Comparison of ENCODE assay signal across 25 mouse cellular contexts in the genomic region with DNA sequence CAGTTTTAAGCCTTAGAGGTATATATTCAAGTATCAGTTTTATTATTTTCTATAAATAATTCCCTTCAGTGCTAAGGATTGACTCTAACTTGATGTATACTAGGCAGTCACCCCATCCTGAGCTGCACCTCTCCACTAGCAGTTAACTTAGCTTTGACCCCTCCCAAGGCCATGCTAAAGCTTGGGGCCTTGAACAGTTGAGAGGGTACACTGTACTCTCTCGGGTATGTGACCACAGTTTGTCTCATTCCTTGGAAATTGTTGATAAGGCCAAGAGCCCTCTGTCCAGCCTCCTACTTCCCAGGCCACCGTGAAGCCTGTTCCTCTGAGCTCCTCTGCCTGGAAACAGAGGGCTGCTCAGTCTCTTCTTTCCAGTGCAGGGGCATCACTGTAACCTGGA.
DNase-seq lines count a peak whose midpoint lies in the region; ATAC-seq lines count a peak whose summit lies in the region.
"Had no signal": no experiment of that assay in that cellular context is flagged by ENCODE, and none has a peak within 500 bp of the region (broad histone marks: within the 10 kb centered on the region; RNA-seq: fewer than 3 reads in every experiment).

No protein-coding gene starts in this region.

- no peaks in the 10 kb centered on the region for H3K9me3 ChIP-seq in heart, embryonic 11.5 days (replicated peaks; ENCODE audit: control insufficient read depth, low read length)
- no peaks in the 10 kb centered on the region for H3K9me3 ChIP-seq in heart, embryonic 14.5 days (ENCODE audit: control insufficient read depth, low read length)
- H3K9me3 ChIP-seq in midbrain, embryonic 11.5 days (ENCODE audit: control insufficient read depth, low read length), result no peaks in the 10 kb centered on the region
- H3K9me3 ChIP-seq in midbrain, embryonic 13.5 days, result no peaks in the 10 kb centered on the region
- H3K9me3 ChIP-seq: embryonic facial prominence, embryonic 12.5 days; embryonic facial prominence, embryonic 15.5 days; hindbrain, embryonic 10.5 days; hindbrain, embryonic 13.5 days; intestine, embryonic 15.5 days had no signal

- peak overlapping the region; percentile 41; the same call in 1 of the 2 replicates for H3K27ac ChIP-seq in heart, embryonic 11.5 days (ENCODE audit: low read depth, low read length)
- 0 out of 4 replicates have a peak overlapping the region, but pooled peaks have one; percentile 9 to 42 for H3K27ac ChIP-seq in heart, embryonic 14.5 days (replicated peaks in 1 of 2; ENCODE audit: control insufficient read depth in 1 of 2, insufficient read depth in 1 of 2, low read depth in 2 of 2, low read length in 2 of 2)
- no peak overlapping the region for H3K27ac ChIP-seq in midbrain, embryonic 11.5 days (ENCODE audit: low read depth, low read length)
- H3K27ac ChIP-seq in midbrain, embryonic 13.5 days, result no peak overlapping the region
- H3K27ac ChIP-seq: embryonic facial prominence, embryonic 12.5 days; embryonic facial prominence, embryonic 15.5 days; gastrocnemius, adult 2 months; hindbrain, embryonic 10.5 days; hindbrain, embryonic 13.5 days; intestine, embryonic 15.5 days had no signal

- ATAC-seq in heart, embryonic 11.5 days (replicated peaks; ENCODE audit: insufficient number of reproducible peaks, low FRiP score, low TSS enrichment), result 0 out of 2 replicates have a peak, but pooled peaks have one; percentile 22
- no peak for ATAC-seq in heart, embryonic 14.5 days (ENCODE audit: insufficient number of reproducible peaks, insufficient read depth, low FRiP score, low read depth)
- no peak for ATAC-seq in midbrain, embryonic 11.5 days (ENCODE audit: low FRiP score)
- ATAC-seq in midbrain, embryonic 13.5 days, result no peak
- ATAC-seq: CD4-positive, CD25-positive, alpha-beta regulatory T cell, adult 4 months; forebrain, embryonic 14.5 days; forebrain, postnatal 0 days; hindbrain, embryonic 16.5 days; intestine, embryonic 15.5 days had no signal

- H3K36me3 ChIP-seq in heart, embryonic 11.5 days (ENCODE audit: control insufficient read depth, insufficient read depth, low read length), result peaks cover 4% of the 10 kb centered on the region; the same call in 1 of the 2 replicates
- peaks cover 11% of the 10 kb centered on the region; the same call in 1 of the 2 replicates for H3K36me3 ChIP-seq in heart, embryonic 14.5 days (ENCODE audit: control insufficient read depth, insufficient read depth, low read length)
- H3K36me3 ChIP-seq in midbrain, embryonic 11.5 days (ENCODE audit: control insufficient read depth, insufficient read depth, low read length), result peaks cover 2% of the 10 kb centered on the region; the same call in 1 of the 2 replicates
- 0 out of 2 replicates have a peak, but pooled peaks cover 5% of the 10 kb centered on the region for H3K36me3 ChIP-seq in midbrain, embryonic 13.5 days
- H3K36me3 ChIP-seq: intestine, embryonic 15.5 days had no signal

- DNase-seq in heart, postnatal 14 days, result no peak
- DNase-seq in heart, adult 9 months (ENCODE audit: low spot score in 2 of 2), result no peak
- DNase-seq in midbrain, embryonic 11.5 days (ENCODE audit: low spot score, missing footprints), result peak; percentile 74
- DNase-seq: adrenal gland, adult 2 months; adrenal gland, postnatal 14 days; cerebellum, adult 11 months; cerebellum, adult 2 months; cerebellum, adult 9-11 months; cerebellum, postnatal 25 days; forebrain, postnatal 0 days; gastrocnemius, adult 2 months; gastrocnemius, postnatal 14 days; kidney, adult 11 months; kidney, adult 8-10 months had no signal

- WGBS in heart, embryonic 11.5 days (ENCODE audit: insufficient replicate concordance), result 22% methylated on average over 2 of the region's 2 CpGs
- WGBS in heart, embryonic 14.5 days, result 11% methylated on average over 2 of the region's 2 CpGs
- 78% methylated on average over 2 of the region's 2 CpGs for WGBS in midbrain, embryonic 11.5 days
- WGBS in midbrain, embryonic 13.5 days, result 80% methylated on average over 2 of the region's 2 CpGs

- H3K27me3 ChIP-seq in heart, embryonic 11.5 days (ENCODE audit: control insufficient read depth, insufficient read depth, low read length), result no peaks in the 10 kb centered on the region
- no peaks in the 10 kb centered on the region for H3K27me3 ChIP-seq in heart, embryonic 14.5 days (ENCODE audit: control insufficient read depth, insufficient read depth, low read length)
- H3K27me3 ChIP-seq in midbrain, embryonic 11.5 days (ENCODE audit: control insufficient read depth, insufficient read depth, low read length), result no peaks in the 10 kb centered on the region
- no peaks in the 10 kb centered on the region for H3K27me3 ChIP-seq in midbrain, embryonic 13.5 days
- H3K27me3 ChIP-seq: embryonic facial prominence, embryonic 12.5 days; embryonic facial prominence, embryonic 15.5 days; hindbrain, embryonic 13.5 days; intestine, embryonic 15.5 days had no signal

- intact Hi-C loops in heart, postnatal 14 days (cut with DNase I), result no loop called here

- no peak overlapping the region for H3K4me2 ChIP-seq in heart, embryonic 11.5 days
- no peak overlapping the region for H3K4me2 ChIP-seq in heart, embryonic 14.5 days (ENCODE audit: low read length)
- H3K4me2 ChIP-seq in midbrain, embryonic 11.5 days, result no peak overlapping the region
- no peak overlapping the region for H3K4me2 ChIP-seq in midbrain, embryonic 13.5 days (replicated peaks)
- H3K4me2 ChIP-seq: embryonic facial prominence, embryonic 12.5 days; embryonic facial prominence, embryonic 15.5 days; hindbrain, embryonic 13.5 days; intestine, embryonic 15.5 days had no signal

- peaks cover 29% of the 10 kb centered on the region for H3K4me1 ChIP-seq in heart, embryonic 11.5 days (ENCODE audit: control insufficient read depth, insufficient read depth, low read length)
- peaks cover 22 to 35% of the 10 kb centered on the region in 2 experiments for H3K4me1 ChIP-seq in heart, embryonic 14.5 days (ENCODE audit: control insufficient read depth in 2 of 2, insufficient read depth in 2 of 2, low read length in 2 of 2)
- H3K4me1 ChIP-seq in midbrain, embryonic 11.5 days (ENCODE audit: control insufficient read depth, insufficient read depth, low read length), result no peaks in the 10 kb centered on the region
- H3K4me1 ChIP-seq in midbrain, embryonic 13.5 days (replicated peaks), result peaks cover 4% of the 10 kb centered on the region; the same call in 1 of the 2 replicates

- H3K9ac ChIP-seq in heart, embryonic 11.5 days (ENCODE audit: low read depth, low read length), result no peak overlapping the region
- H3K9ac ChIP-seq in heart, embryonic 14.5 days (ENCODE audit: low read length), result peak overlapping the region; percentile 55; the same call in 1 of the 2 replicates
- no peak overlapping the region for H3K9ac ChIP-seq in midbrain, embryonic 11.5 days (ENCODE audit: low read length)
- no peak overlapping the region for H3K9ac ChIP-seq in midbrain, embryonic 13.5 days (replicated peaks)
- H3K9ac ChIP-seq: embryonic facial prominence, embryonic 12.5 days; embryonic facial prominence, embryonic 15.5 days; forebrain, postnatal 0 days; hindbrain, embryonic 13.5 days; intestine, embryonic 15.5 days had no signal

- no peak overlapping the region for H3K4me3 ChIP-seq in heart, embryonic 11.5 days (ENCODE audit: low read depth, low read length)
- no peak overlapping the region for H3K4me3 ChIP-seq in heart, embryonic 14.5 days (ENCODE audit: control insufficient read depth in 1 of 2, insufficient read depth in 1 of 2, low read depth in 1 of 2, low read length in 2 of 2)
- H3K4me3 ChIP-seq in midbrain, embryonic 11.5 days (ENCODE audit: low read depth, low read length), result no peak overlapping the region
- no peak overlapping the region for H3K4me3 ChIP-seq in midbrain, embryonic 13.5 days (replicated peaks)
- H3K4me3 ChIP-seq: embryonic facial prominence, embryonic 12.5 days; embryonic facial prominence, embryonic 15.5 days; gastrocnemius, adult 2 months; hindbrain, embryonic 10.5 days; hindbrain, embryonic 13.5 days; intestine, embryonic 15.5 days had no signal

Comparison
In these comparisons a context has a peak if more than half of its experiments do, and no peak if none do; other contexts are left out.
1. H3K27ac ChIP-seq: peak in heart, embryonic 11.5 days (single experiment) and heart, embryonic 14.5 days (2 of 2); none in midbrain, embryonic 11.5 days (single experiment) and midbrain, embryonic 13.5 days (single experiment).